ENCODE assay signal across 16 mouse cellular contexts in the genomic region with DNA sequence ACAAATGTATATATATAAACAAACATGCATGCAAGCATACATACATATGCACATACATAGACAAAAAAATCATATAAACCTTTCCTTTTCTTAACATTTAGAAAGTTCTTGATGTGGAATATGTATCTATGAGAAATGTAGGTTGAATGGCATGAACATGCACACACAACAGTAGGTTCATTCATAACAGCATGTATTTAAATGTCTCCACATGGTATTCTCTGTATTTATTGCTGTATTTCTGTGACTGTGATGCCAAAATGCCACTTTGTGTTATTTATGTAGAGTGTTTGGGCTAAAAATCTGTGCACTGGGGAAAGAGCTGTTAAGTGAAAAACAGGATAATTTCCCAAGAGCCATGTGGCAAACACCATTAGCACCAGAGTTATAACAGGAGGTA.
"Had no signal": no experiment of that assay in that cellular context is flagged by ENCODE, and none has a peak within 500 bp of the region (broad histone marks: within the 10 kb centered on the region; RNA-seq: fewer than 3 reads in every experiment).

No protein-coding gene starts in this region.

- H3K4me2 ChIP-seq: lung, embryonic 15.5 days; midbrain, embryonic 11.5 days; midbrain, embryonic 13.5 days; midbrain, embryonic 15.5 days; neural tube, embryonic 12.5 days; stomach, embryonic 15.5 days had no signal

- DNase-seq: lung, postnatal 14 days; lung, postnatal 36 days; right cerebral cortex, postnatal 14 days; thymus, adult 2 months; thymus, postnatal 25 days; thymus, postnatal 4 days had no signal

- H3K9me3 ChIP-seq: lung, embryonic 15.5 days; megakaryocyte, embryonic 14.5 days; midbrain, embryonic 13.5 days; midbrain, embryonic 15.5 days; neural tube, embryonic 12.5 days; stomach, embryonic 15.5 days had no signal

- H3K4me1 ChIP-seq: lung, embryonic 15.5 days; megakaryocyte, embryonic 14.5 days; midbrain, embryonic 13.5 days; midbrain, embryonic 15.5 days; neural tube, embryonic 12.5 days; stomach, embryonic 15.5 days had no signal

- H3K9ac ChIP-seq: lung, embryonic 15.5 days; midbrain, embryonic 13.5 days; midbrain, embryonic 15.5 days; neural tube, embryonic 12.5 days; stomach, embryonic 15.5 days had no signal

- H3K27ac ChIP-seq: lung, embryonic 15.5 days; macrophage; midbrain, embryonic 13.5 days; midbrain, embryonic 15.5 days; neural tube, embryonic 12.5 days; stomach, embryonic 15.5 days; stomach, postnatal 0 days had no signal

- H3K4me3 ChIP-seq: lung, embryonic 15.5 days; megakaryocyte, embryonic 14.5 days; midbrain, embryonic 13.5 days; midbrain, embryonic 15.5 days; neural tube, embryonic 12.5 days; stomach, embryonic 15.5 days had no signal

- ATAC-seq: lung, postnatal 0 days; midbrain, embryonic 13.5 days; midbrain, embryonic 15.5 days had no signal

- H3K27me3 ChIP-seq: lung, embryonic 15.5 days; megakaryocyte, embryonic 14.5 days; midbrain, embryonic 13.5 days; midbrain, embryonic 15.5 days; neural tube, embryonic 12.5 days; stomach, embryonic 15.5 days had no signal

- H3K36me3 ChIP-seq: lung, embryonic 15.5 days; midbrain, embryonic 13.5 days; midbrain, embryonic 15.5 days; neural tube, embryonic 12.5 days; stomach, embryonic 15.5 days had no signal
